ENCODE assay signal across 11 mouse cellular contexts in genomic region chr2:76016136-76016535, GRCm38 (mm10). TPM values are rescaled to one million over a fixed set of nuclear protein-coding genes. Genes with fewer than 3 reads are reported as not detected.
"Had no signal": no experiment of that assay in that cellular context is flagged by ENCODE, and none has a peak within 500 bp of the region (broad histone marks: within the 10 kb centered on the region; RNA-seq: fewer than 3 reads in every experiment).

No protein-coding gene starts in this region.

- DNase-seq: liver; liver, embryonic 13.5 days; liver, postnatal 0 days; lung, postnatal 14 days; thymus, postnatal 4 days had no signal

- H3K27me3 ChIP-seq: limb, embryonic 12.5 days; liver, embryonic 13.5 days; lung, embryonic 15.5 days; midbrain, embryonic 15.5 days; neural tube, embryonic 12.5 days had no signal

- H3K4me2 ChIP-seq: liver, embryonic 13.5 days; lung, embryonic 15.5 days; midbrain, embryonic 15.5 days had no signal

- H3K9me3 ChIP-seq: limb, embryonic 12.5 days; liver, embryonic 13.5 days; lung, embryonic 15.5 days; midbrain, embryonic 15.5 days; neural tube, embryonic 12.5 days had no signal

- ATAC-seq: liver, postnatal 0 days had no signal

- H3K4me3 ChIP-seq: limb, embryonic 12.5 days; liver, embryonic 13.5 days; lung, embryonic 15.5 days; midbrain, embryonic 15.5 days; neural tube, embryonic 12.5 days had no signal

- H3K9ac ChIP-seq: limb, embryonic 12.5 days; liver, embryonic 13.5 days; liver, postnatal 0 days; lung, embryonic 15.5 days; midbrain, embryonic 15.5 days; neural tube, embryonic 12.5 days had no signal

- H3K27ac ChIP-seq: limb, embryonic 12.5 days; liver, embryonic 13.5 days; lung, embryonic 15.5 days; neural tube, embryonic 12.5 days; stomach, postnatal 0 days had no signal

- H3K36me3 ChIP-seq: limb, embryonic 12.5 days; liver, embryonic 13.5 days; lung, embryonic 15.5 days; midbrain, embryonic 15.5 days; neural tube, embryonic 12.5 days had no signal

- H3K4me1 ChIP-seq: liver, embryonic 13.5 days had no signal

RNA-seq across cellular contexts. Expression of gene Ttc30a2, which starts 38.2 kb away (rescaled TPM):
- polyA plus RNA-seq: inflammation-experienced regulatory T-cells, adult 6 months had no signal
